Mouse (Mus musculus) gastrocnemius, adult 18-20 months (tissue): Measurements from ENCODE around the gene Zswim3. TPM values are rescaled to one million over a fixed set of nuclear protein-coding genes. Genes with fewer than 3 reads are reported as not detected.

Experiments
- DNase-seq: peaks from one replicate; pipeline ENCODE4 v3.0.0; 2021; ENCODE audit warnings: low spot score
- total RNA-seq, 2 experiments: library from RNA; stranded (reverse); gene quantifications; 2 replicates each; pipeline ENCODE4 v1.2.3; 2021

Gene Zswim3
- total RNA-seq, 2 experiments from 2014 or later = 1.5 TPM

GRCm38 (mm10) chr2:164803921-164804313 lies 981 bp upstream of the Zswim3 start:
- DNase-seq = no peak

DNA sequence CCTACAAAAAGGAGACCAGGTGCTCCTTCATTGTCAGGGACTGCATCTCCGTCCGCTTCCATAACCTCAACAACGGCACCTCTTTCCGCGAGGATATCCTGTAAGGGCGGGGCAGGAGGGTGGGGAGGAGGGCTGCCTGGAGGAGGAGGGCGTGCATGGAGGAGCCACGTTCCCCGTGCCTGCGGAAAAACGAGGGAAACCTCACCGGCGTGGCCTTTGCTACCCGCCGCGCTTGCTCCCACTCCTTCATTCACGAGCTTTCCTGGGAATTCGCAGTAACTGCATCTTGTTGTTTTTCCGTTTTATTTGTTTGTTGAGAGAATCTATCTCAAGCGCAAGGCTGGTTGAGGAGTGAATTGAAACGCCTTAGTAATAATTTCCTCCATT lies 427 bp downstream of the Zswim3 start:
- no peak for DNase-seq

- DNase-seq = no peak
Measured at GRCm38 (mm10) chr2:164806614-164807013, 1.7 kb downstream of the Zswim3 start.

GRCm38 (mm10) chr2:164813557-164813956 lies 8.7 kb downstream of the Zswim3 start:
- no peak for DNase-seq

- DNase-seq = no peak
Measured at GRCm38 (mm10) chr2:164815348-164815747, 10.4 kb downstream of the Zswim3 start.

DNA sequence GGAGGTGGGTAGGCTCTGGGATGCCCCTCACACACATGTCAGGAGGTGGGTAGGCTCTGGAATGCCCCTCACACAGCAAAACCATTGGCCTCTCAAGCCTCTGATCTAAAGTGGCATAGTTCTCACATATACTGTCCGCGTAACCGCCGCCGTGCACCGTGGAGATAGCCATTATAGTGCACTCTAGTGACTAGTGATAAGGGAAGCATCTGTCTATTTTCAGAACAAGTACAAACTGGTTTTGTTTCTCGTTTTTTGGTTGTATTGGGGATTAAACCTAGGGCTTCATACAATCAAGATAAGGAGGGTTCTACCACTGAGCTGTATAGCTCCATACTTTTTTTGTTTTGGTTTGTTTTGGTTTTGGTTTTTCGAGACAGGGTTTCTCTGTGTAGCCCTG lies 10.9 kb downstream of the Zswim3 start:
- no peak for DNase-seq

DNA sequence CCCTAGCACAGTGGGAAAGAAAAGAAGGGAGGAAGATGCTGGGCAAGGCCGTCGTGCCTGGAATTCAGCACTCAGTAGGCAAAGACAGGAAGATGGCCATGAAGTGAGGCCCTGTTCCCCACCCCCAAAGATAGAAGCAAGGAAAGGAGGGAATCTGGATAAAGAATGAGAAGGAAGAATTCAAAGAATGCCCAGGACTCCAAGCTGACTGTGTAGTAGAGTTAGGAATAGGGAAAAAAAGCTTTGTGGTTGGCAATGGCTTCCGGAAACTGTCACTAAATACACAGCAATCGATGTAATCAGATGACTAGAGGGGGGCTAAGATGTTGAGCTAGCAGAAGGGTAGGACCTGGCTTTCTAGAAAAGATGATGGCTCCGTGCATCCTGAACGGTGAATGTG lies 12.3 kb downstream of the Zswim3 start:
- no peak for DNase-seq

DNA sequence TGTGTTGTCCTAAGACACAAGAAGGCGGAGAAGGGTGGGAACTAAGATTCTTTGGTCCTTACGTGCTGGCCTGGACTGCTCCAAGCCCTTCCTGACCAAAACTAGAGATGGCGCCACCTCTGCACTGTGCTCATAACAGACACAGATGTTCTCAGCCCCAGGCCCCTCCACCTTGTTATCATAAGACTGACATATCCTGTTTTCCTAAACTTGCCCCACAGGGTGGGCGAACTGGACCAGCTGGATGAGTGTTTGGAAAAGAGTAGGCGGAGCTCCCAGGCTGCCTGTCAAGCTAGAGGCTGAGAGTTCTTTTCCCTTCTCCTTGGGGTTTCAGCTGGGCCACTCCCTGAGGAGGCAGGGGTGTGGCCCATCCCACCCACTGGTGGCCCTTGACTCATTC lies 12.8 kb downstream of the Zswim3 start:
- DNase-seq = no peak

GRCm38 (mm10) chr2:164821060-164821459 lies 16.2 kb downstream of the Zswim3 start:
- DNase-seq = no peak

- DNase-seq = peak; percentile 100
Measured at GRCm38 (mm10) chr2:164822636-164823165, 17.8 kb downstream of the Zswim3 start, which contains the start of gene Zswim1. Zswim1 (plus strand) TSS chr2:164822686.

DNA sequence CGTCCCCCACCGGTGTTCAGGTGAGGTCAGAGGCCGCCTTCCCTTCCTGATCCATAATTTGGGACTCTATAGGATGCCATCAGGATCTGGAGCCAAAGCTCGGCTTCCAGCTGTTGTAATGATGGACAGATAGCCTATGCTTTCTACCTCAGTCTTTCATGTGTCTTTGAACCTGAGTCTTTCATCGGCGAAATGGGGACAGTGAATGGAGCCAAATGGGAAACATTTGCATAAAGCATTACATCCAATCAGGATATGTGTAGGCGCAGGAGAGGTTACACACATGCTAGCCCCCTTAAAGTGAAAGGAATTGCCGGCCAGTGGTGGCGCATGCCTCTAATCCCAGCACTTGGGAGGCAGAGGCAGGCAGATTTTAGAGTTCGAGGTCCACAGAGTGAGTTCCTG lies 18.3 kb downstream of the Zswim3 start:
- DNase-seq = no peak

DNA sequence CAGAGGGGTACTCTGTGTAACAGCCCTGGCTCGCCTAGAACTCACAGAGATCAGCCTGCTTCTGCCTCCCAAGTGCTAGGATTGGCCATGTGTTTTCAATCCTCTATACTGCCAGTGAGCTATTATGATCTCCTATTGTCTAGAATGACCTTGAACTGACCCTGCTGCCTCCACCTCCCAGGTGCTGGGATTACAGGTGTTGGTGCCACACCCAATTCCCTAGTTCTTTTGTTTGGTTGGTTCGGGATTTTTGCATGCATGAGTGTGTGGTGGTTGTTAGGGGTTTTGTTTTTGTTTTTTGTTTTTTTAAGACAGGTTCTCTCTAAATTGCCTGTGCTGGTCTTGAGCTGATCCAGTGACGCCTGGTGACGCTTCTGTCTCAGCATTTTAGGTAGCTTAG lies 19.1 kb downstream of the Zswim3 start:
- DNase-seq = no peak

DNA sequence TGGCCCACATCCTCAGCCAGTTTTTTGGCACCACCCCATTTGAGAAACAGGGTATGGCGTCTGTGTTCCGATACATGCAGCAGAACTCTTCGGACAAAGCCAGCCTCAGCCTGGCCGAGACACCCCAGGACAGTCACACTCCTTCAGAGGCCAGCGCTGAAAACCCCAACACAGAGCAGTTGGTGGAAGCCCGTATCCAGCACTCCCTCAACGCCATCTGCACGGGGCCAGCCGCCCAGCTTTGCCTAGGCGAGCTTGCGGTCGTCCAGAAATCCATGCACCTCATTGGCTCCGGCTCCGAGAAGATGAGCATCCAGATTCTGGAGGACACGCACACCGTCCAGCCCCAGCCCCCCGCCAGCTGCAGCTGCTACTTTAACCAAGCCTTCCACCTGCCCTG lies 20.6 kb downstream of the Zswim3 start:
- no peak for DNase-seq

- no peak for DNase-seq
Measured at GRCm38 (mm10) chr2:164827146-164827850, 22.4 kb downstream of the Zswim3 start.

DNA sequence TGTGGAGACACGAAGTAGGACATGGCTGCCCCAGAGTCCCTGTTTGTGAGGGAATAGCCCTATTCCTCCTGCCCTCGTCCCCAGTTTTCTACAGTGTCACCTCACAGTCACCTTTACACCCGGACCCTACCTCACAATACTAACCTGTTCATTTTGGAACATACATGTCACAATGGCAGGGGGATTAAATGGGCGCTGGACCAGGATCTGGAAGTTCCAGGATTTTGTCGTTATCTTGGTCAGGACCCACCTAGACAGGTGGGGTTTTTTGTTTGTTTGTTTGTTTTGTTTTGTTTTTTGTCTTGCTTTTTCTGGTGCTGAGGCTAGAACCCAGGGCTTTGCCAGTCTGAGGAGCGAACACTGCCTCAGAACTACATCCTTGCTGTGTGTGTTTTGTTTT lies 23.5 kb downstream of the Zswim3 start, which contains the start of gene Spata25:
TSS of gene Spata25 (minus strand) at position 101 of the 400 bp plus-strand sequence.
- no peak for DNase-seq

DNA sequence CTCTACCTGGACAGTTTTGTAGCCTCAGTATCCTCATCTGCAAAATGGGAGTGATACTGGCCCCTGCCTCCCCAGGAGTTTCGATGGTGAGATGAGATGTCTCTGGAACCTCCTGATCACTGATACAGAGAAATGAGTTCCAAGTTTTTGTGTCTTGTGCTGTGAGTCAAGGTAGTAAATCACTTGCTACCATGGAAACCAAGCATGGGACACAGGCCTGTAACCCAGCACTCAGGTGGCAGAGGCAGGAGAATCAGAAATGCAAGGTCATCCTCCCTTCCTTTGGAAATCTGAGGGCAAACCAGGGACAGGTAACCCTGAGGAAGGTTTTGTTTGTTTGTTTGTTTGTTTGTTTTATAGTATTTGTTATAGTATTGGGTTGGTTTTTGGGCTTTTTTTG lies 24.2 kb downstream of the Zswim3 start:
- no peak for DNase-seq

GRCm38 (mm10) chr2:164831029-164831428 lies 26.1 kb downstream of the Zswim3 start:
- no peak for DNase-seq

DNA sequence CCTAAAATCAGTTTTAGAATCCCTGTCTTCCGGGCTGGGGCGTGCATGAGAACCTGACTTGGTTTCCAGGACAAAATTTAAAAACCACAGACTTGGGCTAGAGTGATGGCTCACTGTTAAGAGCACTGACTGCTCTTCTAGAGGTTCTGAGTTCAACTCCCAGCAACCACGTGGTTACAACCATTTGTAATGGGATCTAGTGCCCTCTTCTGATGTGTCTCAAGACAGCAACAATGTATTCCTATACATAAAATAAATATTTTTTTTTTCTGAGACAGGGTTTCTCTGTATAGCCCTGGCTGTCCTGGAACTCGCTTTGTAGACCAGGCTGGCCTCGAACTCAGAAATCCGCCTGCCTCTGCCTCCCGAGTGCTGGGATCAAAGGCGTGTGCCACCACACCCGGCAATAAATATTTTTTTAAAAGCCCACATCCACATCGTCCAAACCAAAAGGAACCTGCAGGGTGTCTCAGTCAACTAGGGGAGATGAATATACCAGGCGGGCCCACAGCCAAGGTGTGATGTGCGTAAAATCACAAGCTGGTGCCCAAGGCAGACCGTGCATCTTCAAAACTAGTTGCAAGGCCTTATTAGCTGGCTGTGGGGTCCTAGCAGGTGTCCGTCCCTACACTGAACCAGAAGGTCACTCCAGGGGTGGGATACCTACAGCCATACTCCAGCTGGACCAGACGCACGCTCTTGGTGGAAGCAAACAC lies 27.3 kb downstream of the Zswim3 start:
- peak; percentile 10 for DNase-seq

GRCm38 (mm10) chr2:164832748-164833301 lies 27.9 kb downstream of the Zswim3 start, which contains the start of gene Ctsa:
Ctsa (plus strand) TSS chr2:164832873.
- peak; percentile 83 for DNase-seq

DNA sequence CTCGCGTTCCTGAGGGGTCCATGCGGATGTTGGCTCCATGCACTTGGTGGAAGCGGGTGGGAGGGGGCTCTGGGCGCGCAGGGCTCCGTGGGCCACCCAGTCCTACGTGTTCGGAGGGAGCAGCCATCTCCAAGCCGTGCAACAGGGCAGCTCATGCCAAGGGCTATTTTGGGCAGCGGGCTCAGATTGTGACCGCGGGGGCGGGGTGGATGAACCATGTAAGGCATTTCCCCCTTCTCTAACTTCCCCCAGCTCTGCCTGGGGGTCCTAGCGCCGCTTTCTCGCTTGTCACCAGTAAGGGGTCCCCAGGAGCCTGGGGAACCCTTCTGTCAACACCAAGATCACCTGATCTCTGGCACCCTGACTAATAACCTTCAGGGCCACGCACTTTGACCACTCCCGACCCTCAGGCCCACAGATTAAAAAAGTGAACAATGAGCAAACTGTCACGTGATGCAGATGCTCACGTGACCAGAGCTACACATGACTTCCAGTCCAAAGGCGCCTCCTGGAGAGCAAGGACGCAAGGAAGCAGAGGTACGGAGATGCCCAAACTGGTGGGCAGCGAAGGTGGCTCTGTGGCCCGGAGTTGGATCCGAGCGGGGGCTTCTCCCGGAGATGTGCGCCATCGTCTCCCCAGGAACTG lies 28.5 kb downstream of the Zswim3 start, which contains the start of gene Neurl2:
TSS of gene Neurl2 (minus strand) at position 143 of the 646 bp plus-strand sequence.
- DNase-seq = peak; percentile 91

DNA sequence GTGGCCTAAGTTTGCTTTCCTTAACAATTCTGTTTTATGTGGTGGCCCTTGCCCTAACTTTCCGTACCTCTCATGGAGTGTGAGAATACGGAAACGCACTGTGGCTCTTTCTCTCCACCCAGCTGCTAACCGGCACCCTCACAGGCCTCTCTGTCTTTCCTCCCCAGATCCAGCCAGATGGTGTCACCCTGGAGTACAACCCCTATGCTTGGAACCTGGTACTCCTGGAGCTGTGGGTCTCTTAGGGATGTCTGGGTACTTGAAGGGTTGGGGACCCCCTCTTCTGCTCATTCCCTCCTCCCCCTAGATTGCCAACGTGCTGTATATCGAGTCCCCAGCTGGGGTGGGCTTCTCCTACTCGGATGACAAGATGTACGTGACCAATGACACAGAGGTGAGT lies 29.6 kb downstream of the Zswim3 start:
- peak; percentile 13 for DNase-seq

- DNase-seq = no peak
Measured at GRCm38 (mm10) chr2:164835164-164835563, 30.3 kb downstream of the Zswim3 start.
